Mouse (Mus musculus): ENCODE measurements around the gene Shisa3. TPM values are rescaled to one million over a fixed set of nuclear protein-coding genes. Genes with fewer than 3 reads are reported as not detected.

Gene Shisa3
- polyA plus RNA-seq (2015; fragmentation: Nextera tagmentation; extraction: Ambion mirVana): 14.2 and 15.1 TPM in 2 replicates

- H3K4me3 ChIP-seq (ENCODE audit: low read length): peak within 1 kb of the TSS; percentile 64
- under 1% methylated on average over 86 of the region's 86 CpGs for WGBS
- no peak within 1 kb of the TSS; the same call in 1 of the 2 replicates for H3K27ac ChIP-seq (ENCODE audit: low read length)
- no peaks in the 10 kb centered on the region for H3K9me3 ChIP-seq (ENCODE audit: control insufficient read depth, low read length)
- H3K36me3 ChIP-seq (ENCODE audit: control insufficient read depth, insufficient read depth, low read length): no peaks in the 10 kb centered on the region
- peak within 1 kb of the TSS; percentile 92 for H3K4me2 ChIP-seq (ENCODE audit: low read depth, low read length)
- peak; percentile 78 for ATAC-seq
- peak within 1 kb of the TSS; percentile 63 for H3K9ac ChIP-seq (ENCODE audit: low read depth, low read length)
- peaks cover 38% of the 10 kb centered on the region for H3K27me3 ChIP-seq (replicated peaks; ENCODE audit: control insufficient read depth, insufficient read depth, low read length)
- peaks cover 15% of the 10 kb centered on the region for H3K4me1 ChIP-seq (ENCODE audit: control insufficient read depth, insufficient read depth, low read length)
Observed at GRCm38 (mm10) chr5:67607804-67608673, at the start of gene Shisa3. Shisa3 (plus strand) TSS chr5:67607882.

GRCm38 (mm10) chr5:67558644-67559043 is 49.0 kb upstream of the Shisa3 start:
- no peak overlapping the region for H3K4me2 ChIP-seq (ENCODE audit: low read depth, low read length)
- H3K36me3 ChIP-seq (ENCODE audit: control insufficient read depth, insufficient read depth, low read length): 0 out of 2 replicates have a peak, but pooled peaks cover 2% of the 10 kb centered on the region
- no peak overlapping the region for H3K9ac ChIP-seq (ENCODE audit: low read depth, low read length)
- no peak overlapping the region for H3K27ac ChIP-seq (ENCODE audit: low read length)
- 66% methylated on average over 4 of the region's 4 CpGs for WGBS
- no peak for ATAC-seq
- H3K27me3 ChIP-seq (replicated peaks; ENCODE audit: control insufficient read depth, insufficient read depth, low read length): no peaks in the 10 kb centered on the region
- no peaks in the 10 kb centered on the region for H3K4me1 ChIP-seq (ENCODE audit: control insufficient read depth, insufficient read depth, low read length)
- H3K9me3 ChIP-seq (ENCODE audit: control insufficient read depth, low read length): no peaks in the 10 kb centered on the region
- H3K4me3 ChIP-seq (ENCODE audit: low read length): no peak overlapping the region

GRCm38 (mm10) chr5:67559063-67559462 is 48.6 kb upstream of the Shisa3 start:
- Histone ChIP-seq H3K9me3 (ENCODE audit: control insufficient read depth, low read length) (no peaks in the 10 kb centered on the region), H3K4me1 (ENCODE audit: control insufficient read depth, insufficient read depth, low read length) (no peaks in the 10 kb centered on the region), H3K4me2 (ENCODE audit: low read depth, low read length) (no peak overlapping the region), H3K4me3 (ENCODE audit: low read length) (no peak overlapping the region), H3K27ac (ENCODE audit: low read length) (no peak overlapping the region), H3K36me3 (ENCODE audit: control insufficient read depth, insufficient read depth, low read length) (0 out of 2 replicates have a peak, but pooled peaks cover 2% of the 10 kb centered on the region), H3K27me3 (replicated peaks; ENCODE audit: control insufficient read depth, insufficient read depth, low read length) (no peaks in the 10 kb centered on the region), H3K9ac (ENCODE audit: low read depth, low read length) (no peak overlapping the region)
- ATAC-seq: no peak
- 92% methylated on average over 3 of the region's 3 CpGs for WGBS

- ATAC-seq: peak; percentile 72
- 33% methylated on average over 6 of the region's 6 CpGs for WGBS
- Histone ChIP-seq H3K4me2 (ENCODE audit: low read depth, low read length) (no peak overlapping the region), H3K36me3 (ENCODE audit: control insufficient read depth, insufficient read depth, low read length) (no peaks in the 10 kb centered on the region), H3K9me3 (ENCODE audit: control insufficient read depth, low read length) (no peaks in the 10 kb centered on the region), H3K4me3 (ENCODE audit: low read length) (no peak overlapping the region), H3K4me1 (ENCODE audit: control insufficient read depth, insufficient read depth, low read length) (no peaks in the 10 kb centered on the region), H3K27me3 (replicated peaks; ENCODE audit: control insufficient read depth, insufficient read depth, low read length) (no peaks in the 10 kb centered on the region), H3K27ac (ENCODE audit: low read length) (peak overlapping the region; percentile 18; the same call in 1 of the 2 replicates), H3K9ac (ENCODE audit: low read depth, low read length) (no peak overlapping the region)
Observed at GRCm38 (mm10) chr5:67572552-67573155, 35.0 kb upstream of the Shisa3 start.

- no peaks in the 10 kb centered on the region for H3K27me3 ChIP-seq (replicated peaks; ENCODE audit: control insufficient read depth, insufficient read depth, low read length)
- H3K36me3 ChIP-seq (ENCODE audit: control insufficient read depth, insufficient read depth, low read length): no peaks in the 10 kb centered on the region
- no peak for ATAC-seq
- H3K4me1 ChIP-seq (ENCODE audit: control insufficient read depth, insufficient read depth, low read length): no peaks in the 10 kb centered on the region
- no peak overlapping the region for H3K9ac ChIP-seq (ENCODE audit: low read depth, low read length)
- no peak overlapping the region for H3K4me3 ChIP-seq (ENCODE audit: low read length)
- 71% methylated on average over 9 of the region's 9 CpGs for WGBS
- H3K4me2 ChIP-seq (ENCODE audit: low read depth, low read length): no peak overlapping the region
- no peaks in the 10 kb centered on the region for H3K9me3 ChIP-seq (ENCODE audit: control insufficient read depth, low read length)
- no peak overlapping the region for H3K27ac ChIP-seq (ENCODE audit: low read length)
Observed at GRCm38 (mm10) chr5:67574039-67574438, 33.6 kb upstream of the Shisa3 start.

GRCm38 (mm10) chr5:67575705-67576104 is 32.0 kb upstream of the Shisa3 start:
- WGBS: 77% methylated on average over 2 of the region's 2 CpGs
- no peaks in the 10 kb centered on the region for H3K27me3 ChIP-seq (replicated peaks; ENCODE audit: control insufficient read depth, insufficient read depth, low read length)
- ATAC-seq: peak; percentile 57; the same call in 1 of the 2 replicates
- H3K9ac ChIP-seq (ENCODE audit: low read depth, low read length): no peak overlapping the region
- H3K4me2 ChIP-seq (ENCODE audit: low read depth, low read length): no peak overlapping the region
- no peak overlapping the region for H3K4me3 ChIP-seq (ENCODE audit: low read length)
- no peaks in the 10 kb centered on the region for H3K36me3 ChIP-seq (ENCODE audit: control insufficient read depth, insufficient read depth, low read length)
- no peaks in the 10 kb centered on the region for H3K9me3 ChIP-seq (ENCODE audit: control insufficient read depth, low read length)
- peak overlapping the region; percentile 35; the same call in 1 of the 2 replicates for H3K27ac ChIP-seq (ENCODE audit: low read length)
- H3K4me1 ChIP-seq (ENCODE audit: control insufficient read depth, insufficient read depth, low read length): peaks cover 3% of the 10 kb centered on the region; the same call in 1 of the 2 replicates

GRCm38 (mm10) chr5:67579725-67580633 is 27.7 kb upstream of the Shisa3 start:
- Histone ChIP-seq H3K9me3 (ENCODE audit: control insufficient read depth, low read length) (no peaks in the 10 kb centered on the region), H3K27me3 (replicated peaks; ENCODE audit: control insufficient read depth, insufficient read depth, low read length) (no peaks in the 10 kb centered on the region), H3K36me3 (ENCODE audit: control insufficient read depth, insufficient read depth, low read length) (no peaks in the 10 kb centered on the region), H3K4me3 (ENCODE audit: low read length) (no peak overlapping the region), H3K4me2 (ENCODE audit: low read depth, low read length) (no peak overlapping the region), H3K9ac (ENCODE audit: low read depth, low read length) (no peak overlapping the region), H3K27ac (ENCODE audit: low read length) (no peak overlapping the region), H3K4me1 (ENCODE audit: control insufficient read depth, insufficient read depth, low read length) (peaks cover 3% of the 10 kb centered on the region; the same call in 1 of the 2 replicates)
- no peak for ATAC-seq
- WGBS: 54% methylated on average over 6 of the region's 6 CpGs

GRCm38 (mm10) chr5:67595070-67595469 is 12.6 kb upstream of the Shisa3 start:
- no peak for ATAC-seq
- no peaks in the 10 kb centered on the region for H3K36me3 ChIP-seq (ENCODE audit: control insufficient read depth, insufficient read depth, low read length)
- WGBS: 71% methylated on average over 1 of the region's 1 CpGs
- H3K4me2 ChIP-seq (ENCODE audit: low read depth, low read length): no peak overlapping the region
- H3K27ac ChIP-seq (ENCODE audit: low read length): no peak overlapping the region
- no peaks in the 10 kb centered on the region for H3K27me3 ChIP-seq (replicated peaks; ENCODE audit: control insufficient read depth, insufficient read depth, low read length)
- no peaks in the 10 kb centered on the region for H3K9me3 ChIP-seq (ENCODE audit: control insufficient read depth, low read length)
- no peaks in the 10 kb centered on the region for H3K4me1 ChIP-seq (ENCODE audit: control insufficient read depth, insufficient read depth, low read length)
- no peak overlapping the region for H3K9ac ChIP-seq (ENCODE audit: low read depth, low read length)
- H3K4me3 ChIP-seq (ENCODE audit: low read length): no peak overlapping the region

- Histone ChIP-seq H3K9ac (ENCODE audit: low read depth, low read length) (no peak overlapping the region), H3K27ac (ENCODE audit: low read length) (no peak overlapping the region), H3K36me3 (ENCODE audit: control insufficient read depth, insufficient read depth, low read length) (no peaks in the 10 kb centered on the region), H3K27me3 (replicated peaks; ENCODE audit: control insufficient read depth, insufficient read depth, low read length) (no peaks in the 10 kb centered on the region), H3K4me3 (ENCODE audit: low read length) (no peak overlapping the region), H3K4me1 (ENCODE audit: control insufficient read depth, insufficient read depth, low read length) (no peaks in the 10 kb centered on the region), H3K4me2 (ENCODE audit: low read depth, low read length) (no peak overlapping the region), H3K9me3 (ENCODE audit: control insufficient read depth, low read length) (no peaks in the 10 kb centered on the region)
- no peak for ATAC-seq
- WGBS: 67% methylated on average over 7 of the region's 7 CpGs
Observed at GRCm38 (mm10) chr5:67595629-67596028, 12.1 kb upstream of the Shisa3 start.
